Mouse (Mus musculus) stomach, postnatal 0 days (tissue): ENCODE data around the gene Ppp4c.

Experiments used
- CTCF ChIP-seq: IDR thresholded peaks from 2 replicates; pipeline ENCODE4 v1.5.1; 2016; ENCODE audit warnings: antibody characterized with exemption, low read depth, mild to moderate bottlenecking, moderate library complexity
- EP300 ChIP-seq: optimal IDR thresholded peaks from 2 replicates; pipeline ENCODE3; 2016; ENCODE audit warnings: antibody characterized with exemption

GRCm38 (mm10) chr7:126825403-126825802 lies 33.1 kb upstream of the Ppp4c start:
- TF ChIP-seq CTCF (no peak), EP300 (no peak)
